Mouse (Mus musculus) kidney, embryonic 14.5 days (tissue): ENCODE measurements at regions not wholly inside any gene's neighbourhood (a gene's known extent, or its start where the extent isn't known, plus 50 kb on each side); places are given as distances from the start of the nearest gene placed in this dataset.
"Not testable (repeated sequence)": the region's sequence is repeated elsewhere in the genome, so short reads cannot be mapped to it uniquely, and the experiment has no call there.

Experiments
- ATAC-seq: fragments of 200-750 bp; cut with Nextera tagmentation; 2 replicates; pipeline ENCODE4 v1.8.0; 2017; ENCODE audit warnings: moderate number of reproducible peaks, mild to moderate bottlenecking, moderate TSS enrichment, moderate library complexity; ENCODE audit not compliant: low FRiP score, low TSS enrichment
- H3K27ac ChIP-seq: fragments of 300-500 bp; sonication (generic); 2 replicates; pipeline ENCODE4 v1.5.1; 2014; ENCODE audit warnings: low read depth, mild to moderate bottlenecking, low read length, moderate library complexity, mixed read lengths
- H3K27me3 ChIP-seq: fragments of 300-500 bp; sonication (generic); 2 replicates; pipeline ENCODE4 v1.6.1; 2014; ENCODE audit warnings: mild to moderate bottlenecking, low read length; ENCODE audit not compliant: control insufficient read depth, insufficient read depth
- H3K36me3 ChIP-seq: fragments of 300-500 bp; sonication (generic); 2 replicates; pipeline ENCODE4 v1.6.1; 2014; ENCODE audit warnings: low read length, mixed read lengths; ENCODE audit not compliant: control insufficient read depth, insufficient read depth
- H3K4me1 ChIP-seq: fragments of 300-500 bp; sonication (generic); 2 replicates; pipeline ENCODE4 v1.6.1; 2014; ENCODE audit warnings: low read length, mixed read lengths; ENCODE audit not compliant: control insufficient read depth, insufficient read depth
- H3K4me2 ChIP-seq: fragments of 300-500 bp; sonication (generic); replicated peaks from 2 replicates; pipeline ENCODE4 v1.6.1; 2014; ENCODE audit warnings: low read depth, mild to moderate bottlenecking, low read length
- H3K4me3 ChIP-seq: fragments of 300-500 bp; sonication (generic); 2 replicates; pipeline ENCODE4 v1.5.1; 2014; ENCODE audit warnings: mild to moderate bottlenecking, low read length
- H3K9ac ChIP-seq: fragments of 300-500 bp; sonication (generic); 2 replicates; pipeline ENCODE4 v1.6.1; 2014; ENCODE audit warnings: low read depth, mild to moderate bottlenecking, low read length, moderate library complexity
- H3K9me3 ChIP-seq: fragments of 300-500 bp; sonication (generic); 2 replicates; pipeline ENCODE4 v1.6.1; 2016; ENCODE audit warnings: low read length; ENCODE audit not compliant: control insufficient read depth
- WGBS: fragments of 180-500 bp; shearing (Covaris S2); extraction: QIAGEN DNeasy Blood & Tissue Kit; methylation state at CpG from one replicate; pipeline ENCODE4 v1.1.7; 2014; 5-methylcytosine and 5-hydroxymethylcytosine counted together

DNA sequence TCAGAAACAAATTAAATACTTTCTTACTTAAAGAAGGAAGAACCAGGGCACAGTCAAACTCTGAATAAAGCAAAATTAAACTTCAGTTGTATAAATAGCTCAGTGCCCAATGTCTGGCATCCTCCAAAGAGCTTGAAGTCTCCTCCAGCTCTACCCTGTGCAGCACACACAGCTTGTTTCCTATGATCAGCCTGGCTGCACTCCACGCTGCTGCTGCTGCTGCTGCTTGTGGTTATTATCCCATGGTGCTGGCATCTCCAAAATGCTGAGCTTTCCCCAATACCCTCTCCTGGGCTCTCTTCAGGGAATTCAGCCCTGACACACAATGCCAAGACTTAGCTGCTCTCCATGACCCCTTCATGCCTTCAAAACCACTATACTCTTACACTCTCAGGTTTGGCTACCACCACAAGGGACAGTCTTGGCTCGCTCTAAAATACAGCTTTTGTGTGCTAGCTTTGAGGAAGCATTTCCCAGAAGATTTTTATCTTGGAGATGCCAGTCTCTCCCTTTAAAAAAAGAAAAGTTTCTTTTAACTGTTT, 121.0 kb downstream of the Rab10 start:
- not testable (repeated sequence) for ATAC-seq, H3K27me3 ChIP-seq

DNA sequence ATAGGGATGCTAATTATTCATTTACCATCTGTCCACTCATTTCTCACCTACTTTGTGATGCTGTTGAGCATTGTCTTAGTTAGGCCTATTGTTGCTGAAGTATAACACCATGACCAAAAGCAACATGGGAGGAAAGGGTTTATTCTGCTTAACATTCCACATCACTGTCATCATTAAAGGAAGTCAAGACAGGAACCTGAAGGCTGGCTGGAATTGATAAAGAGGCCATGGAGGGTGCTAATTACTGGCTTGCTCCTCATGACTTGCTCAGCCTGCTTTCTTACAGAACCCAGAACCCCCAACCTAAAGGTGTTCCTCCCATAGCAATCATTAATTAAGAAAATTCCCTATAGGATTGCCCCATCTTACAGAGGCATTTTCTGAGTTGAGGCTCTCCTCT, 121.6 kb downstream of the Rab10 start:
- Histone ChIP-seq H3K4me3 (no peak overlapping the region), H3K27me3 (no peaks in the 10 kb centered on the region), H3K36me3 (no peaks in the 10 kb centered on the region), H3K4me2 (no peak overlapping the region), H3K27ac (no peak overlapping the region), H3K9me3 (no peaks in the 10 kb centered on the region), H3K9ac (no peak overlapping the region), H3K4me1 (no peaks in the 10 kb centered on the region)
- ATAC-seq: no peak

More for the DNA sequence above, 121.0 kb downstream of the Rab10 start:
- not testable (repeated sequence) for H3K9me3 ChIP-seq, H3K4me1 ChIP-seq, H3K4me2 ChIP-seq, H3K9ac ChIP-seq, H3K27ac ChIP-seq, H3K36me3 ChIP-seq, H3K4me3 ChIP-seq
- WGBS: 73% methylated on average over 2 of the region's 2 CpGs

DNA sequence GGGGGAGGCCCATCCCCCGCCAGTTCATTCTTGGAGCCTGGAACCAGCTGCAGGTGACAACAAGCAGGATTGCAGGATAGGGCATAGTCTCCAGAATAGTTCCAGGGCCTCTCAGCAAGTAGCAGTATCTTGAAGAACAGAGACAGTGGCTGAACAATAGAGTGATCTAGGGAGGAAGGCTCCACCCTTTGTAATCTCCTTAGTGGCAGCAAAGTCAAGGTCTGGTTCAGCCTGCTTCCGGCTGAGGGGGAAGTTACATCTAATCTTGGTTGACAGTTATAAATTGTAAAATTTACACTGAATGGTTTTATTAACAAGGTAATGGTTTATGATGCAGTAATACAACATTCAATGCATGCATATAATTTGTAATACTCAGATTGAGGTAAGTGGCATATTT, 136.4 kb downstream of the Rab10 start:
- no peak for ATAC-seq

DNA sequence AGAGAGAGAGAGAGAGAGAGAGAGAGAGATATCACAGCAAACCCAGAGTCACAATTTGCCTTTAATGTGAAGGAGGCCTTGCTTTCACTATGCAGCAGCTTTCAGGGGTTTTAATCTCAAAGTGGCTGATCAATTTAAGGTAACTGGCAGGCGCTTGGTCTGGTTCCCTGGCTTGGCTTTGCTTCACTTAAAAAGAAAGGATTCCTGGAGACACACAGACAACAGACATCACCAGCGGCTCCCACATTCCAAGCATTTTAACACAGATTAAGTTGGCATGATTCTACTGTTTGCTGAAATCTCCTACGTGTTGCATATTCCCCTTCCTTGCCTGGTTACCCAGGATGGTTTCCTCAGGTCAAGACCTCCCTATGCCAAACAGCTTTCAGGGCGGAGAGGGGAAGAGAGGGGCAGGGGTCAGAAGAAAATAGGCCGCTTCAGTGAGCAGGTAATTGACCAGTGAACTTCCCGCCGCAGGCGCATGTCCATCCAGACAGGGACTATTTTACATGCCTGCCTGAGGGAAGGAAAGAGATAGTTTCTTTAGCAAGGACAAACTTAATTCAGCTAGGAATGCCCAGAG, 140.0 kb downstream of the Rab10 start:
- WGBS: 27% methylated on average over 8 of the region's 8 CpGs
- ATAC-seq: peak; percentile 57; the same call in 1 of the 2 replicates
- not testable (repeated sequence) for H3K9me3 ChIP-seq, H3K4me3 ChIP-seq, H3K4me1 ChIP-seq, H3K4me2 ChIP-seq, H3K36me3 ChIP-seq, H3K9ac ChIP-seq, H3K27ac ChIP-seq, H3K27me3 ChIP-seq

More for the DNA sequence above, 136.4 kb downstream of the Rab10 start:
- Histone ChIP-seq H3K27ac (no peak overlapping the region), H3K27me3 (no peaks in the 10 kb centered on the region), H3K9ac (no peak overlapping the region), H3K4me3 (no peak overlapping the region), H3K9me3 (no peaks in the 10 kb centered on the region), H3K4me1 (no peaks in the 10 kb centered on the region), H3K4me2 (no peak overlapping the region), H3K36me3 (no peaks in the 10 kb centered on the region)
- WGBS: 88% methylated on average over 2 of the region's 2 CpGs

GRCm38 (mm10) chr12:3161666-3162065, 148.1 kb downstream of the Rab10 start:
- 71% methylated on average over 6 of the region's 6 CpGs for WGBS

GRCm38 (mm10) chr12:3158771-3159170, 151.0 kb downstream of the Rab10 start:
- not testable (repeated sequence) for H3K9me3 ChIP-seq, H3K9ac ChIP-seq, H3K4me1 ChIP-seq, H3K4me3 ChIP-seq, H3K36me3 ChIP-seq, H3K27me3 ChIP-seq, H3K4me2 ChIP-seq, H3K27ac ChIP-seq, ATAC-seq
- WGBS: 70% methylated on average over 2 of the region's 2 CpGs

More at GRCm38 (mm10) chr12:3161666-3162065, 148.1 kb downstream of the Rab10 start:
- not testable (repeated sequence) for H3K27me3 ChIP-seq, ATAC-seq, H3K9ac ChIP-seq, H3K4me3 ChIP-seq, H3K4me1 ChIP-seq, H3K36me3 ChIP-seq, H3K9me3 ChIP-seq, H3K27ac ChIP-seq, H3K4me2 ChIP-seq

- not testable (repeated sequence) for H3K36me3 ChIP-seq, H3K4me1 ChIP-seq, ATAC-seq, H3K27me3 ChIP-seq, H3K27ac ChIP-seq, H3K9me3 ChIP-seq, H3K4me3 ChIP-seq, H3K4me2 ChIP-seq, H3K9ac ChIP-seq
- WGBS: 62% methylated on average over 7 of the region's 7 CpGs
Observed at GRCm38 (mm10) chr12:3153705-3154104, 156.1 kb downstream of the Rab10 start.

GRCm38 (mm10) chr12:3132553-3132952, 177.2 kb downstream of the Rab10 start:
- H3K4me2 ChIP-seq, ATAC-seq, H3K9ac ChIP-seq, H3K27ac ChIP-seq, H3K4me1 ChIP-seq, H3K36me3 ChIP-seq, H3K4me3 ChIP-seq, H3K27me3 ChIP-seq, H3K9me3 ChIP-seq: not testable (repeated sequence)

- not testable (repeated sequence) for ATAC-seq, H3K36me3 ChIP-seq, H3K9me3 ChIP-seq, H3K9ac ChIP-seq, H3K4me1 ChIP-seq, H3K27me3 ChIP-seq, H3K27ac ChIP-seq, H3K4me3 ChIP-seq, H3K4me2 ChIP-seq
- 44% methylated on average over 6 of the region's 6 CpGs for WGBS
Observed at GRCm38 (mm10) chr12:3131149-3131751, 178.5 kb downstream of the Rab10 start.
